Mouse (Mus musculus) limb, embryonic 10.5 days (tissue): ENCODE data around the gene Rln3. TPM values are rescaled to one million over a fixed set of nuclear protein-coding genes. Genes with fewer than 3 reads are reported as not detected.
"Not testable (repeated sequence)": the region's sequence is repeated elsewhere in the genome, so short reads cannot be mapped to it uniquely, and the experiment has no call there.

ENCODE experiments used
- DNase-seq: peaks from one replicate; pipeline ENCODE4 v3.0.0-alpha.2; 2017; ENCODE audit warnings: low spot score
- H3K27ac ChIP-seq: fragments of 300-500 bp; sonication (generic); 2 replicates; pipeline ENCODE4 v1.5.1; 2016; ENCODE audit warnings: mild to moderate bottlenecking
- H3K27me3 ChIP-seq: fragments of 300-500 bp; sonication (generic); 2 replicates; pipeline ENCODE4 v1.6.1; 2016; ENCODE audit warnings: low read depth, mild to moderate bottlenecking; ENCODE audit not compliant: poor library complexity, severe bottlenecking
- H3K36me3 ChIP-seq: fragments of 300-500 bp; sonication (generic); 2 replicates; pipeline ENCODE4 v1.6.1; 2016; ENCODE audit warnings: mild to moderate bottlenecking, moderate library complexity
- H3K4me1 ChIP-seq: fragments of 300-500 bp; sonication (generic); 2 replicates; pipeline ENCODE4 v1.6.1; 2016
- H3K4me3 ChIP-seq: fragments of 300-500 bp; sonication (generic); 2 replicates; pipeline ENCODE4 v1.5.1; 2016; ENCODE audit warnings: mild to moderate bottlenecking, moderate library complexity
- H3K9me3 ChIP-seq: fragments of 300-500 bp; sonication (generic); replicated peaks from 2 replicates; pipeline ENCODE4 v1.6.1; 2016; ENCODE audit warnings: mild to moderate bottlenecking
- WGBS: fragments of 180-500 bp; shearing (Covaris S2); methylation state at CpG from one replicate; pipeline ENCODE4 v1.1.7; 2016; 5-methylcytosine and 5-hydroxymethylcytosine counted together
- polyA plus RNA-seq: library from polyadenylated mRNA; unstranded; fragments of >200 nt; fragmentation: Nextera tagmentation; extraction: Ambion mirVana; gene quantifications from 2 replicates; pipeline ENCODE4 v1.2.1, GENCODE M21; 2016

The Rln3 gene
- polyA plus RNA-seq, 1 experiment from 2014 or later, result not detected

DNA sequence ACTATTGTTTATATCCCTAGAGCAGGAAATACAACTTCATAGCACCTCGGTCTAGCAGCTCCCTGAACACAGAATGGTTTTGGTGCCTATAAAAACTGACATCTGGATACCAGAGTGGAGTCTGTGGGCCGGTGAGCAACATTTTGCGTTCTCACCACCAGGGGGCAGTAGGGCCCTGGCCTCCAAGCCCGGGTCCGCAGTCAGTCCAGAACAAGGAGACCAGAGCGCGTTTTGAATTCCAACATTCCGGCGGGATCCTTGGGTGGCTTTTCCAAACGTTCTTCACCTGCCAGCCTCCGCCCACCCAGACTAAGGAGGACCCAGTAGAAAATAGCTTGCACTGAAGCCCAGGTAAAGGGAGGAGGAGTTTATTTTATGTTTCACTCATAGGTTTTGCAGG lies 34.9 kb downstream of the Rln3 start:
- no peaks in the 10 kb centered on the region for H3K9me3 ChIP-seq
- no peak overlapping the region for H3K27ac ChIP-seq
- no peaks in the 10 kb centered on the region for H3K36me3 ChIP-seq
- peak; percentile 94 for DNase-seq
- WGBS, result under 1% methylated on average over 11 of the region's 11 CpGs
- H3K27me3 ChIP-seq, result peaks cover 48% of the 10 kb centered on the region
- no peak overlapping the region for H3K4me3 ChIP-seq
- H3K4me1 ChIP-seq, result peaks cover 40% of the 10 kb centered on the region

DNA sequence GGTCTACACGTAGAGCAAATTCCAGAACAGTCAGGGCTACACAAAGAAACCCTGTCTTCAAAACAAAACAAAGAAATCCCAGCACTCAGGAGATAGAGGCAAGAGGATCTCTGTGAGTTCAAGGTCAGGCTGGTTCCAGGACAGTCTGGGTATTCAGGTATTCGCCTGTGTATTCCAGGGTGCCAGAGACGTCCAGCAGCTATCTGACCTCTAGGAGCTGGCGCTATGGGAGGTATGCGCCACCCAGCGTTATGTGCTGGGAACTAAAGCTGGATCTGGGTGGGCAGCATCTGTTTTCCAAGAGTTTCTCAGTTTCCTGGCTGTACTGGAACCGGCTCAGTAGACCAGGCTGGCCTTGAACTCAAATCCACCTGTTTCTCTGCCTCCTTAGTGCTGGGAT lies 36.4 kb downstream of the Rln3 start:
- no peak overlapping the region for H3K27ac ChIP-seq
- peaks cover 50% of the 10 kb centered on the region for H3K4me1 ChIP-seq
- WGBS, result 29% methylated on average over 7 of the region's 7 CpGs
- no peak overlapping the region for H3K4me3 ChIP-seq
- H3K9me3 ChIP-seq, result no peaks in the 10 kb centered on the region
- H3K27me3 ChIP-seq, result peaks cover 42% of the 10 kb centered on the region
- H3K36me3 ChIP-seq, result no peaks in the 10 kb centered on the region
- no peak for DNase-seq

DNA sequence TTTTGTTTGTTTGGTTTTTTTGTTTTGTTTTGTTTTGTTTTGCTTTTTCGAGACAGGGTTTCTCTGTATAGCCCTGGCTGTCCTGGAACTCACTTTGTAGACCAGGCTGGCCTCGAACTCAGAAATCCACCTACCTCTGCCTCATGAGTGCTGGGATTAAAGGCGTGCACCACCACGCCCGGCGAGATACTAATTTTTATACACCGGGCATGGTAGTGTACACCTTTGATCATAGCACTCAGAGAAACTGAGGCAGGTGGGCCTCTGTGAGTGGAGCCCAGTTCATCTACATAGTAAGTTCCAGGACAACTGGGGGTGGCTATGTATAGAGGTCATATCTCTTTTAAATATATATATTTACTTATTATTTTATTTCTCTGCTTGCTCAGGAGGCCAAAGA lies 39.3 kb downstream of the Rln3 start:
- WGBS, result 97% methylated on average over 7 of the region's 7 CpGs
- peaks cover 26% of the 10 kb centered on the region for H3K36me3 ChIP-seq
- H3K4me3 ChIP-seq, H3K27ac ChIP-seq, DNase-seq, H3K9me3 ChIP-seq: not testable (repeated sequence)
- H3K27me3 ChIP-seq, result peaks cover 41% of the 10 kb centered on the region
- peaks cover 44% of the 10 kb centered on the region for H3K4me1 ChIP-seq

DNA sequence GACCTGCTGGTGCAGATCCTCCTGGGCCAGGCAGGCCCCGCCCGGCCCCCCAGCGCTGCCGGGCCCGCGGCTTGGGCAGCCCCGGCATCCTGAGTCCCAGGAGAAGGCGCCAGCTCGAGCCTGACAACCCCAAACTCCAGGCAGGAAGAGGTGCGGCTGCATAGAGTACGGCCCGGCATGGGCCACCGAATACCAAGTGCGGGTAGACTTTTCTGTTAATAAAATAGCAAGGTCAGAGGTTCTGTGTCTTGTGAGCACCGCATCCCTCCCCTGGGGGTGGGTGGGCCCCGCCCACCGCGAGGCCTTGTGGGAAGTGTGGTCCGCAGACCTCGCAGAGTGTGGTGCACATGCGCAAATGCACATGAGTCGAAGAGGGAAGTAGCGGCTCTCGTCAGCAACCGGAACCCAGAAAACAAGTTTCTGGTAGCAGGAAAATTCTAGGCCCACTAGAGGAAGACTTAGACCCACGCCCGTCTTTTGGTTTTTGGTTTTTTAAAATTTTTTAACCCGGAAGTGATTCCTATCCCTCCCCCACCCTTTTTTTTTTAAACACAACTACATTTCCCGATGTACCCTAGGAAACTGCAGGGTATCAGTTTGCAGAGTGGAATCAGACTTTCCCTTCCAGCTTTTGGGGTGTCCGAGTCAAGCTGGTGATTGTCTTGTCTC lies 40.1 kb downstream of the Rln3 start:
- peak; percentile 92 for DNase-seq
- H3K4me1 ChIP-seq, result peaks cover 40% of the 10 kb centered on the region
- peaks cover 35% of the 10 kb centered on the region for H3K36me3 ChIP-seq
- H3K27ac ChIP-seq, result peak overlapping the region; percentile 80
- peaks cover 41% of the 10 kb centered on the region for H3K27me3 ChIP-seq
- 1% methylated on average over 30 of the region's 30 CpGs for WGBS
- H3K4me3 ChIP-seq, result peak overlapping the region; percentile 62
- H3K9me3 ChIP-seq, result no peaks in the 10 kb centered on the region

DNA sequence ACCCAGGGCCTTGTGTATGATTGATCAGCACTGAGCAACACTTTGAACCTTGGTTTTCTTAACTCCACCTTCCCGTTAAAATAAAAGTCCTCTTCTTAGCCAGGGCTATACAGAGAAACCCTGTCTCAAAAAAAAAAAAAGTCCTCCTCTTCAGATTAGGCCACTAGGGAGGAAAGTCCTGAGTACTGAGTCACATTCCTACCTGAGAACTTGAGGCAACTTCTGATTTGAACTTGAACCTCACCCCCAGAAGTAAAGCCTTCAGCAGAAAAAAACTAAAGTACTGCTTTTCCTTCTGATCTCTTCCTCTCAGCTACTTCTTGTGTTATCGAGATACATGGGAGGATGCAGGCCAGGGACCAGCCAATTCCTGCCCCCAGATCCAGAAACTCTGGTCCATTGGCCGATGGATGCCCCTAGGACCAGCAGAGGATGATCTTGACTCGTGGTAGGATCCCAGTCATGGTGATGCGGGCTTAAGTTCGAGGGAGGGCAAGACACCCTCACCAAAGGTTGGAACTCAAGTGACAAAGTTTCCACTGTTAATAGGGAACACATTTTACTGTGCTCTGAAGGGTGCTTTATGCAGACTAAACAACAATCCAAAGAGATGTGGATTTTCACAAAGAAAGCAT lies 41.1 kb downstream of the Rln3 start:
- H3K36me3 ChIP-seq, result peaks cover 40% of the 10 kb centered on the region
- no peak for DNase-seq
- H3K4me3 ChIP-seq, result peak overlapping the region; percentile 62
- H3K4me1 ChIP-seq, result peaks cover 47% of the 10 kb centered on the region
- H3K27me3 ChIP-seq, result peaks cover 44% of the 10 kb centered on the region
- 74% methylated on average over 6 of the region's 6 CpGs for WGBS
- no peaks in the 10 kb centered on the region for H3K9me3 ChIP-seq
- H3K27ac ChIP-seq, result 0 out of 2 replicates have a peak overlapping the region, but pooled peaks have one; percentile 80

DNA sequence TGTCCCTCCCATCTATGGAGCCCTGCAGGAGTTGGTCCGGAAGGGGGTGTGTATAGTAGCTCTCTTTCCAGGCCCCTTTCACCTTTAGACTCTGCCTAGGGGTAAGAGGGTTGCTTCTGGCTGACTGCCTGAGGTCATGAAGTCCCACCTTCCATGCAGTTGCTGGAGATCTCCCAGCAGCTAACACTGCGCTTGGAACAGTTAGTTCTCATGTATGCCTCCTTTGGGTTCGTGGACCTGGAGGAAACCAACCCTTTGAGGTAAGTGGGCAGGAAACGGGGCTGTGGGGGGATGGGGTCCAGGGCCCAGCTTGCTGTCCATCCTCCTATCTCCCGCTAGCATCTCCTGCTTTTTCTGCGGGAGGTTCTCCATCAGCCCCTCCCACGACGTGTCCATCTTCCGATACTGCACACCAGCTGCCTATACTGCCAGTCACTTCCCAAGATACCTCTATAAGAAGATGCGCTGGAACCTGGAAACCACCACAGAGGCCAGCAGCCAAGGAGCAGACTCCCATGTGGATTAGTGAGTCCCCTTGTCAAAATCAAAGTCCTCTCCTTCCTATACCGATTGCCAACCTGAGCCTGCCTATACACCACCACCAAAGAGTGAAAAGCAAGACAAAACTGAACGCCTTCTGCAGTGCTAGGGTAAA lies 41.7 kb downstream of the Rln3 start:
- Histone ChIP-seq H3K27me3 (peaks cover 44% of the 10 kb centered on the region), H3K36me3 (peaks cover 40% of the 10 kb centered on the region), H3K4me3 (no peak overlapping the region), H3K27ac (no peak overlapping the region), H3K9me3 (no peaks in the 10 kb centered on the region), H3K4me1 (peaks cover 52% of the 10 kb centered on the region)
- WGBS, result 66% methylated on average over 12 of the region's 12 CpGs
- no peak for DNase-seq

DNA sequence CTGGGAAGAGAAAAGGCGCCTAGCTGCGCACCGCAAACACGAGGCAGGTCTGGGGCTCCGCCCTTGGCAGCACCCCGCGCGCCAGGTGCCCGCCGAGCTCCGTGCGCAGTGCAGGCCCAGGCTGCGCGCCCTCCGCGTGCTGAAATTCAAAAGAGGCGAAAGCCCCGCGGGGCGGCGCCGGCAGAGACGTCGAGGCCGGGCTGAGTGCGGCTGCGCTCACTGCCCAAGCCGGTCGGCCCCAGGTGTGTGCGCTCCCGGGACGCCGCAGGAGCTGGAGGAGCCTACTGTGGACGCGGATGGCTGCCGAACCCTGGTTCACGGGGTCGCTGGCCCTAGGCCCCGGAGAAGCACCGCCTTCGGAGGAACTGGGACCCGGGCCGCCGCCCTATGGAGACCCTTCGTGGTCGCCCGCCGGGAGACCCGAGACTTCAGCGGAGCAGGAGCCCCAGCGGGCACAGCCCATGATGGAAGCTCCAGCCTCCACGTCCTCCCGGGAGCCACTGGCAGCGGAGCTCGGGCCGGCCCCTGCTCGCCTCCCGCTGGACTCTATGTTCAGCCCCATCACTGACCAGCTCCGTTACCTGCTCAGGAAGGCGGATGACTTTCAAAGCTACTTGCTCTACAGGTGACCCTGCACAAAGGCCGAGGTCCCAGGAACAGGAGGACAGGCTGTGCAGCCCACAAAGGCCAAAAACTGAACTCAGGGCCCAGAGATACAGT lies 43.4 kb downstream of the Rln3 start, which contains the start of gene 1700067K01Rik:
1700067K01Rik (plus strand) TSS at position 222 of the 720 bp plus-strand sequence.
- H3K27ac ChIP-seq, result peak within 1 kb of the TSS; percentile 64
- H3K36me3 ChIP-seq, result peaks cover 40% of the 10 kb centered on the region
- H3K9me3 ChIP-seq, result no peaks in the 10 kb centered on the region
- peaks cover 44% of the 10 kb centered on the region for H3K27me3 ChIP-seq
- H3K4me1 ChIP-seq, result peaks cover 55% of the 10 kb centered on the region
- WGBS, result 19% methylated on average over 61 of the region's 61 CpGs
- DNase-seq, result peak; percentile 55
- peak within 1 kb of the TSS; percentile 32 for H3K4me3 ChIP-seq

DNA sequence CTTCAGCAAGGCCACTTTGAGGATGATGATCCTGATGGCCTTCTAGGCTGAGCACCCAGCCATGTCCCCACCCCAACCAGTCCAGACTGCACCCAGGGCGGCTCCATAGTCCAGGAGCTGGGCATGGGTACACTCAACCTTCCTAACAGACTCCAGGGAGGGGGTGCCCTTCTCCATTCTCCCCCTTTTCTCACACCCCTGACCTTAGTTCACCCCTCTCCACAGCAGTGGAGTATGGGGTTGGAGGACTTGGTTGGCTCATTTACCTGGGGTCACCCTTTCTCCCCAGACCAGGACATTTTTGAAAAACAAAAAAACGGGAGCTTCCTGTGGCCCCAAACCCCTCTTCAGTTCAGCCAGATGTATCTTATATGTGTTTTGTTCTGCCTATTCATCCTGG lies 45.0 kb downstream of the Rln3 start:
- H3K4me1 ChIP-seq, result peaks cover 66% of the 10 kb centered on the region
- no peaks in the 10 kb centered on the region for H3K9me3 ChIP-seq
- no peak overlapping the region for H3K27ac ChIP-seq
- H3K27me3 ChIP-seq, result peaks cover 44% of the 10 kb centered on the region
- 0 out of 2 replicates have a peak overlapping the region, but pooled peaks have one; percentile 87 for H3K4me3 ChIP-seq
- DNase-seq, result no peak
- WGBS, result 94% methylated on average over 2 of the region's 2 CpGs
- peaks cover 44% of the 10 kb centered on the region for H3K36me3 ChIP-seq

DNA sequence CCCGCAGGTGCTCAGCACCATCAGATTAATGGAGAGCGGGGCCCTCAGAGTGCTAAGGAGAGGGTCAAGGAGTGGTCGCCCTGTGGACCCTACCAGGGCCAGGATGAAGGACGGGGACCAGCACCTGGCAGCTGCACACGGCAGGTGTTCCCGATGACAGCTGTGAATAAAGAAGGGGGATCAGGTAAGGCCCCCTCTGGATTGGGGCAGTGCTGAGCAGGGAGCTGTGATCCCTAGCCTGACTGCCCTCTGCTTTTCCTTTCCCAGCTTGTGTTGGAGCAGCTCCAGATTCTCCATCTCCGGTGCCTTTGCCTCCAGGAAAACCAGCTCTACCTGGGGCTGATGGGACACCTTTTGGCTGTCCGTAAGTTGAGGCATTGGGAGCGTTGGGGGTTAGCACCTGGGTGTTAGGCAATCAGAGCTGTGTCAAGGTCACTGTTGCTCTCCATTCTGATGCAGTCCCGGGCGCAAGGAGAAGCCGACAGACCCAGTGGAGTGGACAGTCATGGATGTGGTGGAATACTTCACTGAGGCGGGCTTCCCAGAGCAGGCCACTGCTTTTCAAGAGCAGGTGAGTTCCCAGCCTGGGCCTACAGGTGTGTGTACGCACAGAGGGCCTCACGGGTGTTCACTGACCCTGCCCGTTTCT lies 45.6 kb downstream of the Rln3 start:
- Histone ChIP-seq H3K27me3 (peaks cover 44% of the 10 kb centered on the region), H3K36me3 (peaks cover 51% of the 10 kb centered on the region), H3K4me3 (peak overlapping the region; percentile 87), H3K9me3 (no peaks in the 10 kb centered on the region), H3K4me1 (peaks cover 62% of the 10 kb centered on the region), H3K27ac (no peak overlapping the region)
- no peak for DNase-seq
- WGBS, result 65% methylated on average over 16 of the region's 16 CpGs

DNA sequence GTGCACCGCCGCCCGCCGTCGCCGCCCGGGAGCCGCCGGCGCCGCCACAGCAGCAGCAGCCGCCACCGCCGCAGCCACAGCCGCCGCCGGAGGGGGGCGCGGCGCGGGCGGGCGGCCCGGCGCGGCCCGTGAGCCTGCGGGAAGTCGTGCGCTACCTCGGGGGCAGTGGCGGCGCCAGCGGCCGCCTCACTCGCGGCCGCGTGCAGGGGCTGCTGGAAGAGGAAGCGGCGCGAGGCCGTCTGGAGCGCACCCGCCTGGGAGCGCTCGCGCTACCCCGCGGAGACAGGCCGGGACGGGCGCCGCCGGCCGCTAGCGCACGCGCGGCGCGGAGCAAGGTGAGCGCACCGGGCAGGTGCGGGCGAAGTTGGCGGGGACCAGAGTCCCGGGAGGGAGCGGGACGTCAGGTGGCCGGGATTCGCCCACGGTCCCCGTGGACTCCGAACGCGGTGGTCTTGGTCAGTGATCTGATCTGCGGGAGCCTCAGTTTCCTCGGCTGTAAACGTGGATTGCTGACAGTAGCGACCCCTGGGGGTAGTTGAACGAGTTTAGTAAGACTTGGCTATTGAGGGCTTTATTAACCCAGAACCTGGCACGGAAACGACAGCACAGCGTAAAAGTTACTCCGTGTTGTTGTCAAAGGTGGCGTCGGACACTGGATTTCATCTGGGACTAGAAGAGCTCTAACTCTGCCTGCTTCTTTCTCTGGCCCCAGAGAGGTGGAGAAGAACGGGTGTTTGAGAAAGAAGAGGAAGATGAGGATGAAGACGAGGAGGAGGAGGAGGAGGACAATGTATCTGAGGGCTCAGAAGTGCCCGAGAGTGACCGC lies 46.4 kb downstream of the Rln3 start:
- DNase-seq, result peak; percentile 79
- H3K36me3 ChIP-seq, result peaks cover 57% of the 10 kb centered on the region
- H3K4me1 ChIP-seq, result peaks cover 56% of the 10 kb centered on the region
- H3K4me3 ChIP-seq, result peak overlapping the region; percentile 87
- WGBS, result 14% methylated on average over 92 of the region's 92 CpGs
- peak overlapping the region; percentile 88 for H3K27ac ChIP-seq
- H3K27me3 ChIP-seq, result peaks cover 42% of the 10 kb centered on the region
- H3K9me3 ChIP-seq, result no peaks in the 10 kb centered on the region

DNA sequence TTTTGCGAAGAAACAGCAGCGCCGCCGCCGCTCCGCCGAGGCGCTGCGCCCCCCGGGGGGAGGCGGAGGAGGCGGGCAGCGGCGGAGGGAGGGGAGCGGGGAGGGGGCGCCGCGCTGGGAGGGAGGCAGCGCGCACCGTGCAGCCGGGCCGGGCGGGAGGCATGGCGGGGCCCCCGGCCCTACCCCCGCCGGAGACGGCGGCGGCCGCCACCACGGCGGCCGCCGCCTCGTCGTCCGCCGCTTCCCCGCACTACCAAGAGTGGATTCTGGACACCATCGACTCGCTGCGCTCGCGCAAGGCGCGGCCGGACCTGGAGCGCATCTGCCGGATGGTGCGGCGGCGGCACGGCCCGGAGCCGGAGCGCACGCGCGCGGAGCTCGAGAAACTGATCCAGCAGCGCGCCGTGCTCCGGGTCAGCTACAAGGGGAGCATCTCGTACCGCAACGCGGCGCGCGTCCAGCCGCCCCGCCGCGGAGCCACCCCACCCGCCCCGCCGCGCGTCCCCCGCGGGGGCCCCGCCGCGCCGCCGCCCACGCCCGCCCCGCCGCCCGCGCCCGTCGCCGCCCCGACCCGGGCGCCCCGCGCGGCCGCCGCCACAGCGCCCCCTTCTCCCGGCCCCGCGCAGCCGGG lies 47.2 kb downstream of the Rln3 start, which contains the start of gene Samd1:
Samd1 (plus strand) TSS at position 162 of the 631 bp plus-strand sequence.
- H3K27me3 ChIP-seq, result peaks cover 33% of the 10 kb centered on the region
- peak within 1 kb of the TSS; percentile 87 for H3K4me3 ChIP-seq
- H3K36me3 ChIP-seq, result peaks cover 56% of the 10 kb centered on the region
- peak within 1 kb of the TSS; percentile 96 for H3K27ac ChIP-seq
- H3K4me1 ChIP-seq, result peaks cover 48% of the 10 kb centered on the region
- 12% methylated on average over 105 of the region's 112 CpGs for WGBS
- DNase-seq, result peak; percentile 58
- no peaks in the 10 kb centered on the region for H3K9me3 ChIP-seq
